Mouse (Mus musculus) forebrain, postnatal 0 days (tissue): ENCODE measurements at regions not wholly inside any gene's neighbourhood (a gene's known extent, or its start where the extent isn't known, plus 50 kb on each side); places are given as distances from the start of the nearest gene placed in this dataset.
A peak's percentile ranks its signal among the peaks of the same experiment; 100 is the strongest.

ENCODE experiments used
- ATAC-seq: fragments of 200-750 bp; cut with Nextera tagmentation; 2 replicates; pipeline ENCODE4 v1.8.0; 2017; ENCODE audit warnings: mild to moderate bottlenecking, moderate library complexity
- DNase-seq: peaks from one replicate; pipeline ENCODE4 v3.0.0-alpha.2; 2015
- H3K27ac ChIP-seq: fragments of 300-500 bp; sonication (generic); 2 replicates; pipeline ENCODE4 v1.5.1; 2014; ENCODE audit warnings: low read depth, mild to moderate bottlenecking, antibody characterized with exemption, low read length, moderate library complexity, mixed read lengths
- H3K27me3 ChIP-seq: fragments of 300-500 bp; sonication (generic); 2 replicates; pipeline ENCODE4 v1.6.1; 2014; ENCODE audit warnings: mild to moderate bottlenecking, low read length, mixed read lengths; ENCODE audit not compliant: insufficient read depth
- H3K36me3 ChIP-seq: fragments of 300-500 bp; sonication (generic); 2 replicates; pipeline ENCODE4 v1.6.1; 2014; ENCODE audit warnings: mild to moderate bottlenecking, moderate library complexity; ENCODE audit not compliant: insufficient read depth
- H3K4me1 ChIP-seq: fragments of 300-500 bp; sonication (generic); 2 replicates; pipeline ENCODE4 v1.6.1; 2014; ENCODE audit warnings: antibody characterized with exemption; ENCODE audit not compliant: insufficient read depth
- H3K4me2 ChIP-seq: fragments of 300-500 bp; sonication (generic); 2 replicates; pipeline ENCODE4 v1.6.1; 2014; ENCODE audit warnings: low read depth, mild to moderate bottlenecking, moderate library complexity
- H3K4me3 ChIP-seq: fragments of 300-500 bp; sonication (generic); 2 replicates; pipeline ENCODE4 v1.5.1; 2014; ENCODE audit warnings: low read depth, low read length, mixed read lengths
- H3K9ac ChIP-seq: fragments of 300-500 bp; sonication (generic); 2 replicates; pipeline ENCODE4 v1.6.1; 2014; ENCODE audit warnings: mild to moderate bottlenecking
- H3K9me3 ChIP-seq: fragments of 300-500 bp; sonication (generic); 2 replicates; pipeline ENCODE4 v1.6.1; 2016; ENCODE audit warnings: low read length
- CTCF ChIP-seq: sonication (generic); IDR thresholded peaks from 2 replicates; pipeline ENCODE4 v1.5.1; 2016; ENCODE audit warnings: antibody characterized with exemption, control low read depth, low read depth
- WGBS: fragments of 180-500 bp; shearing (Covaris S2); extraction: QIAGEN DNeasy Blood & Tissue Kit; methylation state at CpG from one replicate; pipeline ENCODE4 v1.1.7; 2014; 5-methylcytosine and 5-hydroxymethylcytosine counted together

GRCm38 (mm10) chr12:11623561-11623960 lies 167.7 kb downstream of the Rad51ap2 start:
- Histone ChIP-seq H3K4me1 (no peaks in the 10 kb centered on the region), H3K9ac (no peak overlapping the region), H3K27me3 (no peaks in the 10 kb centered on the region), H3K27ac (no peak overlapping the region), H3K4me3 (no peak overlapping the region), H3K9me3 (no peaks in the 10 kb centered on the region), H3K36me3 (no peaks in the 10 kb centered on the region), H3K4me2 (no peak overlapping the region)
- DNase-seq (no peak), ATAC-seq (no peak)
- no peak for TF ChIP-seq CTCF
- 93% methylated on average over 1 of the region's 1 CpGs for WGBS

GRCm38 (mm10) chr12:11630178-11630577 lies 174.3 kb downstream of the Rad51ap2 start:
- Histone ChIP-seq H3K4me2 (no peak overlapping the region), H3K27me3 (no peaks in the 10 kb centered on the region), H3K9ac (no peak overlapping the region), H3K4me3 (no peak overlapping the region), H3K27ac (no peak overlapping the region), H3K9me3 (no peaks in the 10 kb centered on the region), H3K4me1 (no peaks in the 10 kb centered on the region), H3K36me3 (no peaks in the 10 kb centered on the region)
- TF ChIP-seq CTCF = no peak
- DNase-seq = no peak
- 87% methylated on average over 1 of the region's 1 CpGs for WGBS
- ATAC-seq = no peak

GRCm38 (mm10) chr12:11631790-11632189 lies 175.9 kb downstream of the Rad51ap2 start:
- no peak for TF ChIP-seq CTCF
- H3K27me3 ChIP-seq = no peaks in the 10 kb centered on the region
- H3K36me3 ChIP-seq = no peaks in the 10 kb centered on the region
- H3K9ac ChIP-seq = no peak overlapping the region
- H3K27ac ChIP-seq = no peak overlapping the region
- H3K4me2 ChIP-seq = no peak overlapping the region
- DNase-seq (no peak), ATAC-seq (no peak)
- H3K4me3 ChIP-seq = no peak overlapping the region
- H3K4me1 ChIP-seq = no peaks in the 10 kb centered on the region
- H3K9me3 ChIP-seq = no peaks in the 10 kb centered on the region
- WGBS = 33% methylated on average over 1 of the region's 1 CpGs

DNA sequence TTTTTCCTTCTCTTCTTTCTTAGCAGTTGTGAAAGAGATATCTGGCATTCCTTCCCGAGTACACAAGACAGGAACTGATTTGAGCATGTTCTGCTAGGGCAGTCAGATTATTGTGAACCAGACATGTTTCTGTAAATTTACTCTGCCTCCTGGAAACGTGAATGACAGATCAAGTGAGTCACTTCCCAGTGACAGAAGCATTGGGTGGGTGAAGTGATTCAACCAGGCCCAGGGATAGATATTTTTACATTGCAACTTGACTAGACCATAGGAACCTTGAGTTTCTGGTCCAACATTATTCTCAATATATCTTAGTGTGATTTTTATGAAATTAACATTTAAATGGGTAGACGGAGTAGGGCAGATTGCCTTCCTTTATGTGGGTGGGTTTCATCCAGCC lies 217.4 kb downstream of the Rad51ap2 start:
- 71% methylated on average over 3 of the region's 3 CpGs for WGBS
- no peak for ATAC-seq
- no peak overlapping the region for H3K27ac ChIP-seq

GRCm38 (mm10) chr12:11694797-11695196 lies 238.9 kb downstream of the Rad51ap2 start:
- no peaks in the 10 kb centered on the region for H3K9me3 ChIP-seq
- TF ChIP-seq CTCF = no peak
- H3K4me2 ChIP-seq = no peak overlapping the region
- H3K9ac ChIP-seq = no peak overlapping the region
- H3K4me1 ChIP-seq = no peaks in the 10 kb centered on the region
- H3K27ac ChIP-seq = no peak overlapping the region
- no peaks in the 10 kb centered on the region for H3K36me3 ChIP-seq
- H3K27me3 ChIP-seq = no peaks in the 10 kb centered on the region
- 72% methylated on average over 3 of the region's 3 CpGs for WGBS
- no peak for ATAC-seq
- H3K4me3 ChIP-seq = no peak overlapping the region
- no peak for DNase-seq

More for the DNA sequence above, 217.4 kb downstream of the Rad51ap2 start:
- Histone ChIP-seq H3K36me3 (no peaks in the 10 kb centered on the region), H3K4me2 (no peak overlapping the region), H3K27me3 (no peaks in the 10 kb centered on the region), H3K9me3 (no peaks in the 10 kb centered on the region), H3K4me3 (no peak overlapping the region), H3K4me1 (no peaks in the 10 kb centered on the region), H3K9ac (no peak overlapping the region)
- TF ChIP-seq CTCF = no peak
- no peak for DNase-seq

DNA sequence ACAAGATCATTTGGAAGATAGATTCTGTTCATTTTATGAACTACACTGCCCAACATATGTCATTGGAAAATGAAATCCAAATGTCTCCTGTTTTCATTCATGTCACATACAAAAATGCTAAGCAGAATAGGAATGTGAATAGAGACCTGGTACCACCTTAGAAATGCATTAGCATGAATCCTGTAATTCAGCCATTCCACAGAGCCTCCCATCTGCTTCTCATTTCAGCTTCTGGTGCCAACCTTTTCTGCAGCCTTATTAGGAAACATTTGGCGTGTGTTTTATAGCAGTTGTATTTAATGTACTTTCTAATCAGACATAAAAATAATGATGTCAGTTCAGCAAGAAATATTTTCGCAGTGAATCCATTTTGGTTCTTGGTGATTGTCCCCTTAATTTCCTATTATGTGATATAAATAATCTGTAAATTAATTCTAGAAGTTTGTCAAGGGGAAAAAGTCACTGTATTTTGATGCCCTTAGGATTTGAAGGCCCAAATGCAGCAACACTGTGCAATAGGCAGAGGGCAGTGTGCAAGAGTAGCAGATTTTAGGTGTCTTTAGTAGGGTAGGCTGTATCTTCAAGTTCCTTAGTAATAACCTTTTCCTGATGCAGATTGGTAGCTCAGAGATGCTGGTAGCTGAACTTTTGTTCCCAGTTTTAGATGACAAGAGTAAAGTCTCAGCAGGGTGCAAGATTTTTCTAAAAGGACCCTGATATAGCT lies 253.2 kb downstream of the Rad51ap2 start:
- TF ChIP-seq CTCF = 0 out of 2 replicates have a peak, but pooled peaks have one; percentile 9
- Histone ChIP-seq H3K9ac (no peak overlapping the region), H3K4me1 (no peaks in the 10 kb centered on the region; the same call in 1 of the 2 replicates), H3K27ac (no peak overlapping the region), H3K27me3 (no peaks in the 10 kb centered on the region), H3K4me2 (no peak overlapping the region), H3K4me3 (no peak overlapping the region), H3K36me3 (no peaks in the 10 kb centered on the region), H3K9me3 (no peaks in the 10 kb centered on the region)
- no peak for ATAC-seq
- peak; percentile 50 for DNase-seq
- 56% methylated on average over 2 of the region's 2 CpGs for WGBS

- no peaks in the 10 kb centered on the region for H3K9me3 ChIP-seq
- H3K4me2 ChIP-seq = no peak overlapping the region
- no peaks in the 10 kb centered on the region for H3K27me3 ChIP-seq
- DNase-seq = no peak
- TF ChIP-seq CTCF = no peak
- H3K4me3 ChIP-seq = no peak overlapping the region
- H3K4me1 ChIP-seq = no peaks in the 10 kb centered on the region
- H3K9ac ChIP-seq = no peak overlapping the region
- H3K27ac ChIP-seq = no peak overlapping the region
- WGBS = 83% methylated on average over 4 of the region's 4 CpGs
- H3K36me3 ChIP-seq = no peaks in the 10 kb centered on the region
- no peak for ATAC-seq
Observed at GRCm38 (mm10) chr12:11717633-11718032, 261.8 kb downstream of the Rad51ap2 start.
